Mouse (Mus musculus) lung, adult 2 months (tissue): ENCODE measurements around the gene Sntg2. TPM values are rescaled to one million over a fixed set of nuclear protein-coding genes. Genes with fewer than 3 reads are reported as not detected.

Experiments used
- DNase-seq: peaks from one replicate; pipeline ENCODE4 v3.0.0; 2022
- H3K4me1 ChIP-seq: fragments of 200-500 bp; 2 replicates; pipeline ENCODE4 v1.6.1; 2011; ENCODE audit warnings: low read length; ENCODE audit not compliant: control insufficient read depth, insufficient read depth
- H3K4me3 ChIP-seq: fragments of 200-500 bp; replicated peaks from 2 replicates; pipeline ENCODE3; 2011; ENCODE audit warnings: low read depth, mild to moderate bottlenecking, control low read depth, low read length; ENCODE audit errors: extremely low read depth
- CTCF ChIP-seq: fragments of 200-500 bp; IDR thresholded peaks from 2 replicates; pipeline ENCODE4 v1.5.1; 2011; ENCODE audit warnings: mild to moderate bottlenecking, low read length, control low read depth; ENCODE audit not compliant: insufficient read depth
- POLR2A ChIP-seq: fragments of 200-500 bp; IDR thresholded peaks from 2 replicates; pipeline ENCODE4 v1.6.1; 2011; ENCODE audit warnings: low read depth, mild to moderate bottlenecking, control low read depth, low read length, borderline replicate concordance; ENCODE audit errors: extremely low read depth
- WGBS: fragments of 180-500 bp; shearing (Covaris S2); methylation state at CpG from one replicate; pipeline ENCODE4 v1.1.7; 2018; 5-methylcytosine and 5-hydroxymethylcytosine counted together
- polyA plus RNA-seq: library from polyadenylated mRNA; depleted of rRNA; stranded (reverse); fragments of >200 nt; gene quantifications from 2 replicates; pipeline ENCODE4 v1.2.3, GENCODE M21; 2012

Sntg2 gene
- polyA plus RNA-seq, 1 experiment = 2.5 TPM

DNA sequence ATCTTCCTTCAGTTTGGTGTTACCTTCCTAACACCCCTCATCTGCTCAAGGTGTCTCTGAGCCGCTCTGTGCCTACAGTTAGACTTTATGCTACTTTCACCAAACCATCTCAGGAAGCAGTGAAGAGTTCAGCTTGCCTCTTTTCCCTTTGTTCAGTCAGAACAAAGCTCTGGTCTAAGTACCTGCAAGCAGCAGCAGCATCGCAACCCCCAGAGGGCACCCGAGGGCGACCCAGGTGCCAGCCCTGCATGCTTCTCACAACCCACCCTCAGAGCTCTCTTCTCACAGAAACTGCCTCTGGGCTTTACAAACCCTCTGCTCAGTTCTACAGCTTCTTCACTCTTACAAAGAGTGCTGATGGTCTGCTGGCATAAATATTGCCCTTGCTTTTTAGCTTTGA, 120.8 kb downstream of the Sntg2 start:
- no peak for TF ChIP-seq CTCF
- H3K4me1 ChIP-seq = no peaks in the 10 kb centered on the region
- 89% methylated on average over 4 of the region's 4 CpGs for WGBS
- no peak for DNase-seq
- no peak overlapping the region for H3K4me3 ChIP-seq

DNA sequence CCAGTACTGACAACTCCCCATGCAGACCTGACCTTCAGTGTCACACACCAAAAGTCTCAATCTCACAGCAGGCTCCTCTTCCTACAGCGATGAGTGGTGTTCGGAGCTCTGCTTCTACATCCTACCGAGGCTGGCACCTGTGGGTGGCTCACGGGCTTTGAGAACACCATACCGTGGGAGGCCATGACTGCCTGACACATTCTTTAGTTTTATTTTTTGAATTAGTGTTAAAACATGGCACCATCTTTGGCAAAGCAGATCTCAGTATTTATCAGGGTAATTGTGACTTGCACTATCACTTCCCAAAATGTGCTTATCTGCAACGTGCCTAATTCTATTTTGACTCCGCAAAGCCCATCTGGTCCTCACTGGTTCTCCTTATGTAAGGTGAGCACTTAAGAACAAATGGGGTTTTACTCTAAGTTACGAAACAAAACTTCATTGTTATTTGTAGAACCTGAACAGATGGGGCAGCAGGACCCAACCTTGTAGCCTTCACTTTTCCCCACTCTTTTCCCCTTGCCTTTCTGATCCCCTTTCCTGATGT, 121.8 kb downstream of the Sntg2 start:
- WGBS = 86% methylated on average over 8 of the region's 8 CpGs
- no peak for DNase-seq
- no peak overlapping the region for H3K4me3 ChIP-seq
- TF ChIP-seq POLR2A (no peak), CTCF (no peak)
- no peaks in the 10 kb centered on the region for H3K4me1 ChIP-seq

- Histone ChIP-seq H3K4me1 (no peaks in the 10 kb centered on the region), H3K4me3 (no peak overlapping the region)
- no peak for TF ChIP-seq CTCF
- no peak for TF ChIP-seq POLR2A
- 90% methylated on average over 3 of the region's 3 CpGs for WGBS
- no peak for DNase-seq
Observed at GRCm38 (mm10) chr12:30249068-30249467, 124.1 kb downstream of the Sntg2 start.

DNA sequence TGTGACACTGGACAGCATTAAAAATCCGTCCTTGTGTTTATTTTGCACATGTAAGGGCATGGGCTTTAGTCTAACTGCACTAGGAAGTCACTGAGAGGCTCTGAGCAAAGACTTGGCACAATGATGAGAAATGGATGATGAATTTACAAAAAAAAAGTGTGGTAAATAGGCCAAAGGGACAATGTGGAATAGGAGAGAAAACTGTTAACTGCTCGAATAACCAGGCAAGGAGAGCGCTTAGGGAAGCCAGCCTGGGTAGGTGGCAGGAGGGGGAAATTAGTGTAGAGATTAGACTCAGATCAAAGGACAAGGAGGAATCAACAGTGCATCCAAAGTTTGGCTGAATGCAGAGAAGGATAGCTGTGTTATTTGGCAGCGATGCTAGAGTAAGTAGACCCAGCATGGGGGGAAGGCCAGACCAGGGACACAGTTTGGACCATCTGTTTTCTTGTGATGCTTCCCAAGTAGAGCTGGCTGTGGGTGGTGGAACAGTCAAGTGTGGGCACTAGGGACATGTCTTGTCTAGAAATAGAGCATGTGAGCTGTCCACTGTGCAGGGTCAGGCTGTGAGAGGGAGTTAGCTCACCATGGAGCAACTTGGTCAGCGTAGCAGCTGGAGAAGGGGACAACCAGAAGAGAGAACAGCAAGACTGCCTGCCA, 126.8 kb downstream of the Sntg2 start:
- TF ChIP-seq POLR2A = no peak
- TF ChIP-seq CTCF = no peak
- DNase-seq = no peak
- no peak overlapping the region for H3K4me3 ChIP-seq
- WGBS = 70% methylated on average over 5 of the region's 5 CpGs
- no peaks in the 10 kb centered on the region for H3K4me1 ChIP-seq

DNA sequence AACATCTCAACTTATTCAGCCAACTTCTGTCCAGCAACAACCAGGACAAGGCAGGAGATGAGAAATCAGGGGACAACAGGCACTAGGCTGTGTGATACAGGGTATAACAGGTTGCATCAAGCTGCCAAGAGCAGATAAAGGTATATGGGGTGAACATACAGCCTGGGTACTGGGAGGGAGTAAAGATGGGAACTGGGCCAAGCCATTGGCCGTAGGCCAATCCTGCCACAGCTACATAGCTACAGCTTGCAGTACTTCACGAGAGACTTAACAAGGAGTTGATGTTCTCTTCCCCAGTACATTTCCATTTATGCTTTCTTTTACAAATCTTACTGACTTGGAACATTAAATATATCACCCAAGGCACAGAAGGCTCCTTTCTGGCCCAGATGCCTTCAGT, 129.0 kb downstream of the Sntg2 start:
- H3K4me1 ChIP-seq = no peaks in the 10 kb centered on the region
- TF ChIP-seq CTCF (no peak), POLR2A (no peak)
- DNase-seq = no peak
- WGBS = 18% methylated on average over 2 of the region's 2 CpGs
- no peak overlapping the region for H3K4me3 ChIP-seq

DNA sequence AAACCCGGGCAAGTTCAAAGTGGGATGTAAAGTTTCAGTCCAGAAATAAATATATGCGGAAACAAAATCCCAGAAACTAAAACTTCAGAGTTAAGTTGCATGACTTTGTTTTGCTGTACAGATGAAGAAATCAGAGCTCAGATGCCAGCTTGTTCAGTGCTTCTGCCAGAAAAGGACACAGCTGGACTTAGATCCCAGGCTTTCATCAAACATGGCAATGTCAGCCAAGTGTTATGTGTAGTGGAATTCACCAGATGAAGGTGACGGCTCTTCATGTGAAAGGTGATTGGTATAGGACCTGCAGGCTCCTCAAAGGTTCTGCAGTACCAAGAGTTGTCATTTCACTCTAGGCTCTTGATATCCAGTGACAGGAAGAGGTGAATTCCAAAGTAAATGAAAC, 132.3 kb downstream of the Sntg2 start:
- DNase-seq = no peak
- 73% methylated on average over 3 of the region's 3 CpGs for WGBS
- Histone ChIP-seq H3K4me3 (no peak overlapping the region), H3K4me1 (no peaks in the 10 kb centered on the region)
- no peak for TF ChIP-seq CTCF
- TF ChIP-seq POLR2A = no peak

- no peak overlapping the region for H3K4me3 ChIP-seq
- DNase-seq = no peak
- WGBS = 81% methylated on average over 2 of the region's 2 CpGs
Observed at GRCm38 (mm10) chr12:30234940-30235339, 138.2 kb downstream of the Sntg2 start.

DNA sequence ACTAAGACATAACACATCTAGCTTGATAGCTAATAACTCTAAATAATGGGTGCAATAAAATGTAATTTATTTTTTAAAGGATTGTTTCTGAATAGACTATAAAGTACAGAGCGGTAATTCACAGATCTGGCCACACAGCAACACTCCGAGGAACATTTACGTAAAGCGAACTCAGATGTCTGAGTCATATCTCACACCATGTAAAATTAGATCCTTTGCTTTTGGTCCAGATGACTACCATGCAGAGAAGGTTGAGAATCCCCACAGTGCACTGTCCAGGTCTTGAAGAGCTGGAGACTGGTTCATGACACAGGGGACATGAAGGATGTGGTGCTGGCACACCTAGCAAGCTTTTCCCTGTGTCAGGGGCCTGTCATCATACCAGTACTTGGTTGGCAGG, 145.2 kb downstream of the Sntg2 start:
- 93% methylated on average over 4 of the region's 4 CpGs for WGBS
- H3K4me1 ChIP-seq = no peaks in the 10 kb centered on the region
- no peak overlapping the region for H3K4me3 ChIP-seq
- TF ChIP-seq POLR2A (no peak), CTCF (no peak)
- DNase-seq = no peak

More at GRCm38 (mm10) chr12:30234940-30235339, 138.2 kb downstream of the Sntg2 start:
- no peaks in the 10 kb centered on the region for H3K4me1 ChIP-seq
- TF ChIP-seq CTCF = no peak
- TF ChIP-seq POLR2A = no peak

DNA sequence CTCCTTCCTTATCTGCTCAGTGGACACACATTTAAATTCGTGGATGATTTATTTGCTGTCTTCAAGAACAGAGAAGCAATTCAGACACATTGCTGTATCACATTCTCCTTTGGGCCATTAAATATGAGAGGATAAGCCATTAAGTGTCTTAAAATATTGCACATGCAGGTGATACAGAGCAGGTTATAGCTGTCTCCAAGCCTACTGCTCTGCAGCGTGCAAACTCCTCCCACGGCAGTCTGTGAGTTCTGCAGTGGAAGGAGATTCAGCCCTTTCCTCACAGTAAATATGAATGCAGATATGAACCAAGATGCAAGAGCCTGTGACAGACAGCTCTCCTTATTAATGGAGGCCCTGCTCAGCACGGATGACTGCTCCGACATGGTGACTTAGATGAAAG, 146.9 kb downstream of the Sntg2 start:
- WGBS = 74% methylated on average over 5 of the region's 5 CpGs
- H3K4me1 ChIP-seq = no peaks in the 10 kb centered on the region
- DNase-seq = no peak
- no peak for TF ChIP-seq POLR2A
- no peak for TF ChIP-seq CTCF
- H3K4me3 ChIP-seq = no peak overlapping the region

DNA sequence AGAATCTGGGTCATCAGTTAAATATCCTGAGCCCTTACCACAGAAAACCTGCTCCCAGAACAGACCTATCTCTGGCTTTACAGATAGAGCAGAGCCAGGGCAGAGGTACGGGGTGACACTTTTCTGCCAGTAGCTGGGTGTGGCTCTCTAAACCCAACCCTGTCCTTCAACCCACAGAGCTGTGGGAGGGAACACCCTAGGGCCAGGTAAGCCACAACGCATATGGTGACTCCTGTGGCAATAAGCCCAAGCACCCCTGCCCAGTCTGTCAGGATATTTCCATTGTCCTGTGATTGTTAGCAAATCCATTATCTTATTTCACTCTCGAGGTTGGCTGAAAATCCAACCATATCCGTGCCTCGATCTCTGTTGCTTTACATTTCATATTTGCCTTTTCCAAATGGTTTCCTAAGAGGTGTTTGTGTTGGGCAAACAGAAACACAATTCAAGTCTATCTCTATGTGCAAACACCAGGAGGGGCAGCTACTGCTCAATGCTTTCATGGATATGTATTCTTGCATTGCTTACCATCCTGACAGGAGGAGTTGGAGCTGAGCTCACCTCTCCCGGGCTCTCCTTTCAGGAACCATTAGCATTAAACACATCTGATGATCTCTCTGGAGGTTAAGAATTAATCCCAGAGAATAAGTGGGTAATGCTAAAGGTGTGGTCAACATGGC, 156.3 kb downstream of the Sntg2 start:
- Histone ChIP-seq H3K4me1 (no peaks in the 10 kb centered on the region), H3K4me3 (no peak overlapping the region)
- no peak for DNase-seq
- 64% methylated on average over 6 of the region's 6 CpGs for WGBS
- TF ChIP-seq POLR2A = no peak
- TF ChIP-seq CTCF = no peak
